Mouse (Mus musculus) E14TG2a.4 (cell line): ENCODE measurements around the gene Slc22a14.

Experiments
- CTCF ChIP-seq: conservative IDR thresholded peaks from 2 replicates; pipeline ENCODE4 v1.5.1; 2014; ENCODE audit warnings: low read length
- NANOG ChIP-seq: IDR thresholded peaks from 2 replicates; pipeline ENCODE4 v1.6.1; 2014; ENCODE audit warnings: borderline replicate concordance, low read length, mixed read lengths
- POU5F1 ChIP-seq: IDR thresholded peaks from 2 replicates; pipeline ENCODE4 v1.6.1; 2014; ENCODE audit warnings: low read length, borderline replicate concordance

- TF ChIP-seq CTCF (no peak), NANOG (no peak), POU5F1 (no peak)
Observed at GRCm38 (mm10) chr9:119201653-119202052, 163.7 kb downstream of the Slc22a14 start.
